Mouse (Mus musculus) activated CD4-positive, CD25-positive, alpha-beta regulatory T cell, adult 4 months (primary cell): Measurements from ENCODE around the gene Slc20a1. TPM values are rescaled to one million over a fixed set of nuclear protein-coding genes. Genes with fewer than 3 reads are reported as not detected.
A peak's percentile ranks its signal among the peaks of the same experiment; 100 is the strongest.

ENCODE experiments used
- ATAC-seq: one replicate; pipeline ENCODE4 v1.8.0; 2017
- polyA plus RNA-seq, 2 experiments: library from polyadenylated mRNA; unstranded; fragments of 100-300 nt; shearing (Covaris generic); gene quantifications; one replicate each; pipeline ENCODE4 v1.2.1; 2017

The Slc20a1 gene
- polyA plus RNA-seq, 2 experiments from 2014 or later: 68.0 to 74.3 TPM

DNA sequence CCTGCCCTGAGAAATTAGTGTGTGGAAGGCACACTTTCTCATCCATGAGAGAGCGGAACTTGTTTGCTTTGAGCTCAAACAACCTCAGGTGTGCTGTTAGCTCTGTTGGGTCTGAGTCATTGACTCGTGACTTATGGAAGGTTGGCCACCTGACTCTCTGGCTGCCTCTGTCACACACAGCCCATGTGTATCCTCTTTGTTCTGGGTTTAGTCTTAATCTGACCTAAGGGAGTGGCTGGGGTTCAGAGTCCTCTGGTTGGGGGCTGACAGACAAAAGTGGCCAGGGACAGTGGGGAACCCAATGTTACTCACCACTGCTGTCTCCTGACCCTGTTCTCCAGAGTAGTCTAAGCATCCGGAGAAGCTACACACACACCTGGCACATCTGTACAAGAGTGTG, 59.5 kb downstream of the Slc20a1 start:
- ATAC-seq: no peak

DNA sequence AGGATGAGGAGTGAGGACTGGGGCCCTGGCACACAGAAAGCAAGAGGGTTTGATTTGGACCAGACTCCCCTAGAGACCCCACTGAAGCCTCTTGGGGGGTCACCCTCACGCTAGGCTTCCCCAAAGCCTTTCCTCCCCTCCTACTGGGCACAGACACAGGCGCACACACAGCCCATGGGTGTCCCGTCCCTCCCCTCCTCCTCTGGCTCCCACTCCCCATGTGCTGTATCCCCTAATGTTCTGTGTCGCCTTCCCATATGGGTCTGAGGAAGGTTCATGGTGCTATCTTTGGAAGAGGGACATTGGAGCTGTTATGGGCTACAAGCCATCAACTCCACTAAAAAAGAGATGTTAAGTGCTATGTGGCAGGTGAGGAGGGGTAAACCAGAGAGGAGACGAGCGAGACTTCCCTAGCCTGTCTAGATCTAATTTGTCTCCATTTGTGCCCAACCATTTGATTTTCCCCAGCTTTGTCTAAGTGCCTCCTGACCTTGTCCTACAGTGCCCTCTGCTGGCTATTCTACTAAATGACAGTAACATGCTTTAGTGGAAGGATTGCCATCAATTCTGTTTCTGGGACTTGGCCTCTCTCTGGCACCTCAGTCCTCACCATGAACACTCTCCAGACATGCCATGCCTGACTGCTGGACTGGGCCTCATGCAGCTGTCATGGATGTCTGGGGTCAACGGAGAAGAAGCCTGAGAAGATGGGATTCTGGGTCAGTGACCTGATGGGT, 60.1 kb downstream of the Slc20a1 start:
- ATAC-seq: peak; percentile 92

DNA sequence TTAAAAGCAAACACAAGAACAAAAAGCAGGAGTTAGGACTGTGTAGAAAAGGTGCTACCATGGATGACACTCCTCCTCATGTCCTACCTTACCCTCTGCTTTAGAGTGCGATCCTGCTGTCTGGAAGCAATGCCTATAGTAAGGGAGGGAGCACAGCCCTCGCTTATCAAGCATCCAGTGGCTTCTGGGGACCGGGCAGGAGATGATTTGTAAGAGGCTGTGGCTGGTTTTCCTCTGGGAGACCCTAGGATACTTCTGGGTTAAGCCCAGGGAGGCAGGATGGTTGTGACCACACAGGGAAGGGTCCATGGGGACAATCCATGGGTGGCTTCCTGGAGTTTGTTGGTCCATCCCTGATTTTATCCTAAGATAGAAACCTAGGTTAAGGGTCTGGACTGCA, 62.1 kb downstream of the Slc20a1 start:
- no peak for ATAC-seq

Other genes starting within 250 kb of the Slc20a1 start
- 1 to 10 TPM; 6.3 to 8.3 TPM for gene Zc3h6, start 231.4 kb upstream of the Slc20a1 start, polyA plus RNA-seq
- gene Gm10762, start 231.0 kb upstream of the Slc20a1 start, polyA plus RNA-seq: 1 to 10 TPM; 1.5 to 2.0 TPM
- gene Vinac1, start 150.6 kb upstream of the Slc20a1 start, polyA plus RNA-seq: not detected
- gene Ttl, start 132.8 kb upstream of the Slc20a1 start, polyA plus RNA-seq: 1 to 10 TPM in 1 of 2 experiments, under 1 TPM in 1; 0.77 to 2.2 TPM
- 10 to 100 TPM in 1 of 2 experiments, 1 to 10 TPM in 1; 9.2 to 21.4 TPM for gene Polr1b, start 97.8 kb upstream of the Slc20a1 start, polyA plus RNA-seq
- gene Chchd5, start 69.1 kb upstream of the Slc20a1 start, polyA plus RNA-seq: 10 to 100 TPM; 26.6 to 27.4 TPM
- gene Ckap2l, start 98.4 kb downstream of the Slc20a1 start, polyA plus RNA-seq: 10 to 100 TPM; 10.8 to 18.2 TPM
- under 1 TPM; 0.20 to 0.33 TPM for gene Il1a, start 111.2 kb downstream of the Slc20a1 start, polyA plus RNA-seq
- not detected for gene Il1b, start 172.4 kb downstream of the Slc20a1 start, polyA plus RNA-seq